Mouse (Mus musculus) large intestine, adult 2 months (tissue): ENCODE results near the gene Dynlt1b. TPM values are rescaled to one million over a fixed set of nuclear protein-coding genes. Genes with fewer than 3 reads are reported as not detected.
"Not testable (repeated sequence)": the region's sequence is repeated elsewhere in the genome, so short reads cannot be mapped to it uniquely, and the experiment has no call there.

Experiments
- DNase-seq: peaks from one replicate; pipeline ENCODE4 v3.0.0-alpha.2; 2012; ENCODE audit warnings: low read depth, low spot score
- WGBS: fragments of 180-500 bp; shearing (Covaris S2); methylation state at CpG from one replicate; pipeline ENCODE4 v1.1.7; 2018; 5-methylcytosine and 5-hydroxymethylcytosine counted together
- polyA plus RNA-seq: library from polyadenylated mRNA; depleted of rRNA; stranded (reverse); fragments of >200 nt; gene quantifications from 2 replicates; pipeline ENCODE4 v1.2.3, GENCODE M21; 2012

Dynlt1b gene
- polyA plus RNA-seq, 1 experiment = 485 TPM

DNA sequence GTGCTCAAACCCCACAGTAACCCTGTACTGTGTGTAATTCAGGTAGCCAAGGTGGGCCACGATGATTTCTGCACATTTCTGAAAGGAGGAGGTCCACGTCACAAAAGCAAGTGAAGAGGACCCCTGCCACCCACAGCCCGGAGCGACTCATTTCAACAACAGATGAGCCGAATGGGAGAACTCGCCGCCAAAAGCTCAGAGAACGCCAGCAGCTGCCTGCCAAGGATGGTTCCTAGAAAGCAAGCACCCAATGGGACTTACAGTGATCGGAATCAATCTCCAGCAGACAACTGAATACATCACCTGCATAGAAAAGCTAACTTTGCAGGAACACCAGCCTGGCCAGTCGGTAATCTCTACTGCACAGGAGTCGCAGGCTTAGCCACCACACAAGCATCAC is 22.8 kb downstream of the Dynlt1b start:
- not testable (repeated sequence) for DNase-seq
- WGBS = 92% methylated on average over 9 of the region's 11 CpGs

DNA sequence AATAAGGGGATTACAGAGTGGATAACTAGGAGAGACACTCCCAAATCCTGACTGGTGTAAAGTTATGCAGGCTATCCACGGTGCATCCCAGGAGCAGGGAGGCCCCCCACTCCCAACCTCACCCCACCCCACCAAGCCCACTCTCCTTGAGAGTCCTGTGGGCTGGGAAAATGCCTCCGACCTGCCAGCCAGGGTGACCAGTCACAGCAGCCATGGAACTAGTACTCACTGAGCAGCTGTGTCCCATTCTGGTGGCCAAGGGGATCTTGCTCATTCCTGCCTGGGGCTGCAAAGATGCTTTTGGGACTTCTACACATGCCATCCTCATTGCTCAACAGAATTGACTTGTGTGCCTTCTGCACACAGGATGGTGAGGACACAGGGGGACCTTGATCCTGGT is 24.8 kb downstream of the Dynlt1b start:
- DNase-seq = not testable (repeated sequence)
- WGBS = 91% methylated on average over 2 of the region's 2 CpGs

DNA sequence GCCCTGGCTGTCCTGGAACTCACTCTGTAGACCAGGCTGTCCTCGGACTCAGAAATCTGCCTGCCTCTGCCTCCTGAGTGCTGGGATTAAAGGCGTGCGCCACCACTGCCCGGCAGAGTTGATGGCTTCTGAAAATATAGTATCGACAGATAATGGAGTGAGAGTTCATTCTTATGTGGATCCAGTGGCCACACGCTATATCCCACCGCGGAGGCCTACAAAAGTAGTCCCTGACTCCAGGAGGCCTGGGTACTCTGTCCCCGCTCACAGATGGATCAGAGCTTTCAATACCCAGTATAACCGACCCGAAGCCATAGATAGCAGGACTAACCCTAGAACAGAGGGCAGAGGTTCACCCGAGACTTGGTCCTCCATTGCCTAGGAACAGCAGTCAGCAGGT is 26.0 kb downstream of the Dynlt1b start:
- not testable (repeated sequence) for DNase-seq
- WGBS = 97% methylated on average over 12 of the region's 12 CpGs

DNA sequence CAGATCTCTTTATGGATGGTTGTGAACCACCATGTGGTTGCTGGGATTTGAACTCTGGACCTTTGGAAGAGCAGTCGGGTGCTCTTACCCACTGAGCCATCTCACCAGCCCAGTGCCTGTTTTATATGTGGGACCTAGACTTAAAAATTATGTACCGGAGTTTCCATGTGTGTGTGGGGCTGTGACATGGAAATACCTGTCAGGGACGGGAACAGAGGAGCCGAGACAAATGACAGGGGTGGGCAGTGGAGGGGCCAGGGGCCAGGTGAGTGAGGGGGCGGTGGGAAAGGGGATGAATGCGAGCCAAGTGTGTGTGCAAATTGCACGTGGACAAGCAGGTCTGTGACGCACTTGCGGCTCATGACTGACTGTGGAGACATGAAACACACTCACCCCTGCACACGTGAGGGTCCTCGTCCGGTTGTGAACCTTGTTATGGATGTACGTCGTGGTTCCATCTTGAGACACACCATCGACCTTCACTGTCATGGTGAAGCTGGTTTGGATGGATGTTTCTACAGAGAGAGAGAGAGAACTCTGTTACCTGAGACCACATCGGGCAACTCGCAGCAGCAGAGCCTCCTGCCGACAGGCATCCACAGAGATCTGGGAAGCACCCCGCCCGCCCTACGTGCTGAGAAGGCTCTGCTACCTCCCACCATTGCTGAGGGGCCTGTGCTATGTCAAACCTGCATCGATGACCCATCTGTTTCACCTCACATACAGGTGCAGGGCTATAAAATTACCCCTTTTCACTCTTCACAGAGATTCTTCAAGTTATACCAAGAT is 26.9 kb downstream of the Dynlt1b start:
- DNase-seq = not testable (repeated sequence)
- 95% methylated on average over 19 of the region's 22 CpGs for WGBS

DNA sequence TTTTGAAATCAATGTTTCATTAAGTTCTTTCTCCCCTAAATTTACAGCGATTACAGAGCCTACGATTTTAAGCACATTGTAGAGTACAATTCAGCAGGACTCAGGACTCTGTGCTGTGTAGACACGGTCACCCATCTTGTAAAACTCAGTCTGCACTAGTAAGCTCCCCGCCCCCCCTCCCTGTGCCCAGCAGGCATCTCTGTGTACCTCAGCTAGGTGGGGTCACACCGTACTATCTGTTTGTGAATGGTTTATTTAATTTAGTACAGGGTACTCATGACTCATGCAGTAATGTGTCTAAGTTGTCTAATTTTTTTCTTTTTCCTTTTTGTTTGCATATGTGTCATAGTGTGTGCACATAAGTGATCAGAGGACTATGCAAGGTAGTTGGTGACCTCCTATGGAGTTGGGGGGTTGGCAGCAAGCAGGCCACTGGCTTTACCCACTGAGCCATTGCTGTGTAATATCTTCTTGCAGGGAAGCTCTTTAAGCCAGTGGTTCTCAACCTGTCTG is 31.2 kb downstream of the Dynlt1b start:
- 81% methylated on average over 5 of the region's 5 CpGs for WGBS
- not testable (repeated sequence) for DNase-seq

DNA sequence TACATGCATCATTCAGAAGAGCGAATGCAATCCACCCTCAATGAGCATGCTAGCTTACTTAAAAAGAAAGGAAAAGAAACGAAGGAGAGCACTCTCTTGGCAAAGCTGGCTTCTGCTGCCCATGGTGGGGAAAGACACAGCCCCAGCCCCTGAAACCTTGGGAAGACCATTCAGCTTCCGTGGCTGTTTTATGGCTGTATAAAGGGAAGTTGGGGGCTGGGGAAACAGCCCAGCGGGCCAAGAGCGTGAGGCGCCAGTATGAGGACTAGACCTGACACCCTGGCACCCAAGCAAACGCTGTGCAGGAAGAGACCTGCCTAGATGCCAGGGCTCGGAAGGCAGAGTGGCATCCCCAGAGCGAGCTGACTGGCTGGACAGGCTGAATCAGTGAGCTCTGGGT is 35.8 kb downstream of the Dynlt1b start:
- DNase-seq = not testable (repeated sequence)
- WGBS = 82% methylated on average over 9 of the region's 9 CpGs

DNA sequence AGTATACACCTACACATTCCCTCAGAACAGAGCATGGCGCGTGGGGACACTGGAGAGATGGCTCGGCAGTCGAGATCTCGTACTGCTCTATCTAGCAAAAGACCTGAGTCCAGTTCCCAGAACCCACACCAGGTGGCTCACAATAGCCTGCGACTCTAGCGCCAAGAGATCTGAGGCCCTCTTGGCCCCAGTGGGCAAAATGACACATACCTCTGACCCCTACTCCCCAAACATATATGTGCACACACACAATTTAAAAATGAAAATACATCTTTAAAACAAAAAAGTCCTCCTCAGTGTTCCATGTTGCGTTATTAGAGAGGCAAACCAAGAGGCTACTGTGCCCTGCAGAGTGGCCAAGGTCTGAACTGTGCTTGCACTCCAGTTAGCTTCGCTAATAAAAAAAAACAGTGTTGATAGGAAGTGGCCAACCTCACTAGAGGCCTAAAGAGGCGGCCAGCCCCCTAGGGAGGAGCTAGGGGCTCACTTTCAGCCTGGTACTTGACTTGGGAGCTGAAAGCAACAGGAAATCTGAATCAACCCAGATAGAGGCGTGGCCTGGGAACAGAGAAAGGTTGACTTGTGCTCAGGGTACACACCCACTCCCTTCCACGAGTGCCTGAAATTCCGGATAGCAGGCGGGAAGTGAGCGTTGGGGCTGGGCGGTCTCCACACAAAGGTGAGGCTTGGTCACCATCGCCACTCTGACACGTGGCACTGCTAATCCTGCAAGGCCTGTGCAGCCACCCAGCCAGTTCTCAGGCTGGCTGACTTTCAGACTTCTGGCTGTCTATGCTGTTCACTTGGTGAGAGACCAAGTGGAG is 37.9 kb downstream of the Dynlt1b start:
- DNase-seq = not testable (repeated sequence)
- WGBS = 39% methylated on average over 18 of the region's 18 CpGs

DNA sequence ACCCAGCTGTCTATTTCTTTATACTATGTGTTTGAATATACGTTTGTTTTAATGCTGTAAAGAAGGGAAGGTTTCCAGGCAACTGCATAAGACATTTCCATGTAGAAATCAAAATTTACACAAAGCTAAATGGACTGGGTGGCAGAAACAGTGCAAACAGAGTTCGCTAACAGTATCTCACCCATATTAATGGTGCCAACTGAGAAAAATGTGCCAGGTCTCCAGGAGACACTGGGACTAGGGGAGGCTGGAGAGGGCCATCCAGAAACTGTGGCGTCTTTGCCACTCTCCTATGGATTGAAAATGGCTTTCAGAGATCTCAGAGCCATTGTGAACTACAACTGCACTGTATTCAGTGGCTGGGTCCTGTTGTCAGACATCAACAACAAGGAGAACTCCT is 40.1 kb downstream of the Dynlt1b start:
- DNase-seq = not testable (repeated sequence)
- 49% methylated on average over 2 of the region's 3 CpGs for WGBS

DNA sequence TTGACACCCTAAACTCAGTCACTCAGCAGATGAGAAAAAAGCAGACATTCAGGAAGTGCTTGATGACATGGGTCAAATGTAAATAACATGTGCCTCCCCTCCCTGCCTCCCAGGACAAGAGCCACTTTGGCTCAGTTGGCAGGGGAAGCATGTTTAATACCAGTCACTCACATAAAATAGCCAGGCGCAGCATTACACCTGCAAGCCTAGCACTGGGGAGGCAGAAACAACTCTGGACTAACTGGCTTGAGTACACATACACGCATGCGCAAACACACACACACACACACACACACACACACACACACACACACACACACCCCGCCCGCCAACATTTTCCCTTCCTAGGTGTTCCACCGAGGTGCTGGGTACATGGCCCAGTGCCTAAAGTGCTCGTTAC is 40.8 kb downstream of the Dynlt1b start:
- WGBS = 16% methylated on average over 6 of the region's 7 CpGs
- DNase-seq = not testable (repeated sequence)

DNA sequence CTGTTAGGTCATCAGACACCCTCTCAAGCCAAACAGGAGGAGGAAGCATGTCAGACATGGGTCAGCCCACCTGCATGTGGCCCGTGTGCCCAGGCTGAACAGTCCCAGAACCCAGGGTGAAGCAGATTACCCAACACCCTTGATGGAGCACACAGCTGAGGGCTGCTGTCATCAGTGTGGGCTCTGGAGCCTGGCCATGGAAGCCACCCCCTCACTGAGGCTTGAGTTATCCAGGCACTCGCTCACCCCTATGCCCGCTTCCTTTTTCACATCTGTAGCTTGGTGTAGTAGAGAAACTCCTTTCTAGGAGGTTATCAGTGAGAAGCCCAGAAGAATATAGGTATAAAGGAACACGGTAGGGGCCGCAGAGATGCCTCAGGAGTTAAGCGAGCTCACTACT is 45.4 kb downstream of the Dynlt1b start:
- DNase-seq = not testable (repeated sequence)
- WGBS = 89% methylated on average over 6 of the region's 6 CpGs

DNA sequence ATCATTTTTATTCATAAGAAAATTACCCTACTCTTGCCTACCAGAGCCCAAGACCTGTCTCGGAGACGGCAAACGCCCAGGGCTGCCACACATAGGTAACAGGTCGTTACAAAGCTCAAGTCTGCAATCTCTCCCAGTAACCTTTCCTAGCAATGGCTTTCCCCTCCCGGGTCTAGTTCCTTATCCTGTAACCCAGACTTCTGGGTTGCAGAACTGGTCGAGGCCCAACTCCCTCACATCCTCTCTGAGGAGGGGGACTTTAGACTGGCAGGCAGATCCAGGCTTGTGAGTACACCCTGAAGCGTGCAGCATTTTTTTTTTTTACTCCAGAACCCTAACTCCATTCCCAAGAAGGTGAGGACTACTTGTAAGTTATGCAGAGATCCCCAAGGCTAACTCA is 46.0 kb downstream of the Dynlt1b start:
- DNase-seq = not testable (repeated sequence)
- 43% methylated on average over 7 of the region's 7 CpGs for WGBS

DNA sequence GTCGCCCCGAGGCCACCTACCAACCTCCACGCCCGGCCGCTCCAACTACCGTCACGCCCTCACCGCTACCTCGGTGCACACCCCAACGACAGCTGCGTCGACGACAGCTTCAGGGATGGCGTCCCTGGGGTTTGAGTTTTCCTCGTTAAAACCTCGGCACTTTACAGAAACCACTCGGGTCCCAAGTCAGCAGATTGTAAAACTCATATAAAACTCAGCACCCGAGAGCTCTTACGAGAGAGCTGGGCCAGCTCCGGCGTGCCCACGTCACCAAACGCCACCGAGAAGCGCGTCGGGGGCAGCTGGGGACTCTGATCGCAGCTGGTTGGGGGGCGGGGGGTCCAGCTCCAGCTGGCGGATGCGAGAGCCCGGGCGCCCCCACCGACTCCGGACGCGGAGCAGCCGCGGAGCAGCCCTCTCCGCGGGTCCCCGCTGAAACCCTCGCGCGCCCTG is 46.6 kb downstream of the Dynlt1b start:
- under 1% methylated on average over 45 of the region's 45 CpGs for WGBS
- DNase-seq = not testable (repeated sequence)

DNA sequence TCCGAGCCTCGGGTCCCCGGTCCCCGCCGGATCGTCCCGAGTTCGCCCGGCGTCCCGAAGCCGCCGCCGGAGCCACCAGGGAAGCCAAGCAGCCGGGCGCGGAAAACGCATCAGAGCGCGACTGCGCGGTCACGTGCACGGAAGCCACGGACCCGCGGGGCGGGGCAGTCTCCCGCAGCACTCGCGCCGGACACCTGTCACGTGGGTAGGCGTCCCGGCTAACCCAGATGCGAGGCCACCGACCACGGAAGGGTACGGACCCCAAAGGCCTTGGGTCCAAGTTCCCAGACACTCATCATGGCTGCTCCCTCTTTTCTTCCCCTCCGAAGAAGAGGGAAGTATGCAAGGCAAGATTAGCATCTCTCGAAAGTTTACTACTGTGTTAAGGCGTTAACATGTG is 47.1 kb downstream of the Dynlt1b start:
- 1% methylated on average over 42 of the region's 42 CpGs for WGBS
- DNase-seq = not testable (repeated sequence)

DNA sequence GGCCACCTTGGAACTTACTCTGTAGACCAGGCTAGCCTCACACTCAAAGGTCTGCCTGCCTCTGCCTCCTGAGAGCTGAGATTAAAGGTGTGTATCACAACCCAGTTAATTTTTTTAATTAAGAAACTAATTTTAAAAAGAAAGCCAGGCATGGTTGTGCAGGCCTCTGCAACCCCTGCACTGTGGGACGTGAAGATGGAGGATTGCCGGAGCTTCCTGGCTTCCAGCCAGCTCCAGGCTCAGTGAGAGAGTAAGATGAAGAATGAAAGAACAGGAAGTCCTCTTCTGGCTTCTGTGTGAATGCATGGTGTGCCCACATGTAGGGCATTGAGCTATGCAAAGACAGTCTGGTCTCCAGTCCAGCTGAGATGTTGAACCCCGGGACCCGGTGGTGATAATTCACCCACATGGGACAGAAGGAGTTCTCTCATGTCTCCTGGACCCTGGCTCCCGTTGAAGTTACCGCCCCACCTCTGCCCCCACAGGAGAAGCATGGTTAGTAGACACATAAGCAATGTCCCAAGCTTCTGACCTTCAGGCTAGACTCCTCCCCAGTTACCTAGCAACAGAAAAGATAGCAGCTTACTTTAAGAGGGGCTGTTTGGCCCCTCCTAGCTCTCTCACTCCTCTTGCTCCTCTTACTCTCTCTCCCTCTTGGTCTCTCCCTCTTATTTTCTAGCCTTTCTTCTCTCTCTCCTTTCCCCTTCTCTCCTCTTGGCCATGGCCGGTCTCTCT is 51.1 kb downstream of the Dynlt1b start:
- 38% methylated on average over 4 of the region's 7 CpGs for WGBS
- DNase-seq = not testable (repeated sequence)

DNA sequence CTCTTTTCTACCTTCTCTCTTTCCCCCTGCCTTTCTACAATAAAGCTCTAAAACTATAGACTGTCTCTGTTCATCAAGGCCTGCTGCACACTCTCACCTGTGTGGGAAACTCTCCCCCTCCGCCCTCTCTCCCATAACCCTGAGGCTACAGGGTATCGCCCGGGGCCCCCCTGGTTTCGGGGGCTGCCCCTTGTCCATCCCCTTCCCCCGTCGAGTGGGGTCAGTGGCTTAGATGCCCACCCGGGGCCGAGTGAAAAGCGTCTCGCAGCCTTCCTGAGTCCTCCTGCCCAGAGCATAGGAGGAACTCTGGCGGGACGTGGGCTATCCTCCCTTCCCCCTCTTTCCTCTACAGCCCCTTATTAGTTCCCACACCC is 51.7 kb downstream of the Dynlt1b start:
- DNase-seq = not testable (repeated sequence)
- WGBS = 85% methylated on average over 12 of the region's 12 CpGs

DNA sequence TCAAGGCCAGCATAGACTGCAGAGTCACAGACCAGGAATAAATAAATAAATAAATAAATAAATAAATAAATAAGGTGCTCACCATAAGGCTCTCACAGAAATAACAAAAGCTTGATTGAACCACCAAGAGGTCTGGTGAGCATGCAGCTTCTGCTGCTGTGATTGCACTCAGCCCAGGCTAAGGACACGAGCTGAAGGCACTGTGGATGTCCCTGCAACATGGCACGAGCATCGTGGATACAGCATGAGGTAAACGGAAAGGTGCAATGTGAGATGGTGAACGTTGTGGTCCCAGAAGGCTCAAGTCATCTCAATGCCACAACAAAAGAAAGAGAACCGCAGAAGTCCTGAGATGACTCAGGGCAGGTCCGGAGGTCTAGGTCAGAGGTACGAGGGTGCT is 52.3 kb downstream of the Dynlt1b start:
- 78% methylated on average over 8 of the region's 8 CpGs for WGBS
- not testable (repeated sequence) for DNase-seq
